Mouse (Mus musculus): Measurements from ENCODE around the gene I0C0044D17Rik.
A peak's percentile ranks its signal among the peaks of the same experiment; 100 is the strongest.

Gene I0C0044D17Rik

GRCm38 (mm10) chr4:98831726-98832125, 8.1 kb upstream of the I0C0044D17Rik start:
- no peak for DNase-seq (ENCODE audit: low spot score in 2 of 2)

GRCm38 (mm10) chr4:98826701-98827100, 3.1 kb upstream of the I0C0044D17Rik start:
- no peak for DNase-seq (ENCODE audit: low spot score in 2 of 2)

GRCm38 (mm10) chr4:98823047-98823446, 593 bp downstream of the I0C0044D17Rik start:
- no peak for DNase-seq (ENCODE audit: low spot score in 2 of 2)

- no peak for DNase-seq (ENCODE audit: low spot score in 2 of 2)
These were observed 1.2 kb downstream of the I0C0044D17Rik start for GRCm38 (mm10) chr4:98822478-98822877.

GRCm38 (mm10) chr4:98819216-98819755, 4.4 kb downstream of the I0C0044D17Rik start:
- no peak for DNase-seq (ENCODE audit: low spot score in 2 of 2)

GRCm38 (mm10) chr4:98817184-98817911, 6.3 kb downstream of the I0C0044D17Rik start, which contains the start of gene Kank4:
TSS of gene Kank4 (minus strand) at chr4:98817537.
- no peak for DNase-seq (ENCODE audit: low spot score in 2 of 2)

GRCm38 (mm10) chr4:98816807-98817183, 6.8 kb downstream of the I0C0044D17Rik start:
- DNase-seq (ENCODE audit: low spot score in 2 of 2): no peak

GRCm38 (mm10) chr4:98806306-98806705, 17.3 kb downstream of the I0C0044D17Rik start:
- DNase-seq (ENCODE audit: low spot score in 2 of 2): no peak

- no peak for DNase-seq (ENCODE audit: low spot score in 2 of 2)
These were observed 18.2 kb downstream of the I0C0044D17Rik start for GRCm38 (mm10) chr4:98805291-98806048.

GRCm38 (mm10) chr4:98804476-98805134, 19.0 kb downstream of the I0C0044D17Rik start:
- DNase-seq (ENCODE audit: low spot score in 2 of 2): no peak

- no peak for DNase-seq (ENCODE audit: low spot score in 2 of 2)
These were observed 21.9 kb downstream of the I0C0044D17Rik start for GRCm38 (mm10) chr4:98801775-98802174.

- peak in 1 of 2 experiments; percentile 20 for DNase-seq (ENCODE audit: low spot score in 2 of 2)
These were observed 22.8 kb downstream of the I0C0044D17Rik start for GRCm38 (mm10) chr4:98800824-98801223.

- no peak for DNase-seq (ENCODE audit: low spot score in 2 of 2)
These were observed 26.9 kb downstream of the I0C0044D17Rik start for GRCm38 (mm10) chr4:98796591-98797341.

- DNase-seq (ENCODE audit: low spot score in 2 of 2): no peak
These were observed 28.4 kb downstream of the I0C0044D17Rik start for GRCm38 (mm10) chr4:98795241-98795640.

GRCm38 (mm10) chr4:98793486-98793885, 30.2 kb downstream of the I0C0044D17Rik start:
- DNase-seq (ENCODE audit: low spot score in 2 of 2): no peak

GRCm38 (mm10) chr4:98790721-98791120, 32.9 kb downstream of the I0C0044D17Rik start:
- DNase-seq (ENCODE audit: low spot score in 2 of 2): no peak

- DNase-seq (ENCODE audit: low spot score in 2 of 2): no peak
These were observed 33.8 kb downstream of the I0C0044D17Rik start for GRCm38 (mm10) chr4:98789861-98790311.

GRCm38 (mm10) chr4:98789133-98789765, 34.4 kb downstream of the I0C0044D17Rik start:
- no peak for DNase-seq (ENCODE audit: low spot score in 2 of 2)

GRCm38 (mm10) chr4:98786281-98786680, 37.4 kb downstream of the I0C0044D17Rik start:
- DNase-seq (ENCODE audit: low spot score in 2 of 2): no peak

- DNase-seq (ENCODE audit: low spot score in 2 of 2): no peak
These were observed 37.8 kb downstream of the I0C0044D17Rik start for GRCm38 (mm10) chr4:98785851-98786250.

GRCm38 (mm10) chr4:98778219-98778618, 45.4 kb downstream of the I0C0044D17Rik start:
- DNase-seq (ENCODE audit: low spot score in 2 of 2): no peak

All from left cerebral cortex, adult 9 months (tissue).